Mouse (Mus musculus) cerebellum, adult (tissue): Measurements from ENCODE around the gene Notch1.

ENCODE experiments used
- ATAC-seq: cut with Nextera tagmentation; 2 replicates; pipeline ENCODE4 v1.9.2; 2017; ENCODE audit warnings: mild to moderate bottlenecking, moderate library complexity, mixed read lengths; ENCODE audit not compliant: insufficient number of reproducible peaks, low FRiP score, low TSS enrichment

Notch1 gene

DNA sequence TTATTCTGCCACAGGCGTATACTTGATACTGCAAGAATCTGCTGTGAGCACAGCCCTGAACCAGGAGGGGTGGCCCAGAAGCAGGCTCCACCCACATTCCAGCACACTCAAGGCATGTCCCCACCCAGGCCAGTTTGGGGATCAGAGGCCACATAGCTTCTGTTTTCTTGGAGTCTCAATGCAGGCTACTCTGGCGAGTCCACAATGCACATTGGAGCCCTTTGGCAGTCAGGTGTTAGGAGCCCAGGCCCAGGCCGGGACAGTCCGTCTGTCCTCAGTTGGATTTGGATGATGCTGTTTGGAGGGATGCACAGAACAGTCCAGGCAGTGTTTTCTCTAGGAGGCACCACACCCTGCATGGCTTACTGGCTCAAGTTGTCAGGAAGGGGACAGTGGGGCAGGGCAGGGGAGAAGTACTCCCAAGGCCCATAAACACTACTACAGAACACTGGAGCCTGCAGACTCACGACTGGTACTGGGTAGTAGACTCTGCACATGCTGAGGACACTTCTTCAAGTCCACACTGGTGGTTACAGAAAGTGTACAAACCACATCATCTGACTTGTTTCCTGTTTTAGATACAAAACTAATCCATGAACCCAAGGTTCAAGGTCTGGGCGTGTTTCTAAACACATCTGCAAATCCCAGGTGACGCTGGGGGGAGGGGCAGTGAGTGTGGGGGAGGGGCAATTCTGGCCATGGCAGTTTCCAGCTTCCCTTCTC, 57.9 kb downstream of the Notch1 start:
- ATAC-seq = no peak

- ATAC-seq = no peak
Measured at GRCm38 (mm10) chr2:26449121-26450060, 67.1 kb downstream of the Notch1 start.

DNA sequence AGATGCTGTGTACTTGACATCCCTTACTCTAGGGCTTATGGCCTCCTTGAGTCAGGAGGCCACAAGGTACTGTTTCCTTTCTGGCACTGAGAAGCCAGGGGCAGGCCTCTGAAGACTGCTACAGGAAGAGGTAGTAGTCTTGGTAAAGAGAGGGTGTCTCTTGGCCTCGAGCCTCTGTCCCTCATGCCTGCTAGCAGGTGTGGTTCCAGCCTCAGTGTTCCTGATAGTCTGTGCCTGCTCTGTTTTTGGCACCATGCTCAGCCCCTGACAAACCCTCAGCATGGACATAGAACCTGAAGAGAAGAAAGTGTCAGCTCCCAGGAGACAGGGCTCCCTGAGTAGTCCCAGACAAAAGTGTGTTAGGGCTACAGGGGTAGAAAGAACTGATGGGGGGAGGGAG, 69.0 kb downstream of the Notch1 start:
- no peak for ATAC-seq

GRCm38 (mm10) chr2:26446671-26447070, 69.8 kb downstream of the Notch1 start:
- no peak for ATAC-seq

GRCm38 (mm10) chr2:26445666-26446445, 70.6 kb downstream of the Notch1 start:
- ATAC-seq = peak; percentile 70

GRCm38 (mm10) chr2:26444946-26445665, 71.4 kb downstream of the Notch1 start, which contains the start of gene Sec16a:
TSS of gene Sec16a (minus strand) at chr2:26445216.
- ATAC-seq = peak; percentile 75

- ATAC-seq = no peak
Measured at GRCm38 (mm10) chr2:26444368-26444767, 72.1 kb downstream of the Notch1 start.

GRCm38 (mm10) chr2:26443876-26444275, 72.6 kb downstream of the Notch1 start:
- no peak for ATAC-seq

- no peak for ATAC-seq
Measured at GRCm38 (mm10) chr2:26442843-26443242, 73.6 kb downstream of the Notch1 start.

- ATAC-seq = no peak
Measured at GRCm38 (mm10) chr2:26441688-26442087, 74.8 kb downstream of the Notch1 start.

GRCm38 (mm10) chr2:26441261-26441660, 75.2 kb downstream of the Notch1 start:
- no peak for ATAC-seq

DNA sequence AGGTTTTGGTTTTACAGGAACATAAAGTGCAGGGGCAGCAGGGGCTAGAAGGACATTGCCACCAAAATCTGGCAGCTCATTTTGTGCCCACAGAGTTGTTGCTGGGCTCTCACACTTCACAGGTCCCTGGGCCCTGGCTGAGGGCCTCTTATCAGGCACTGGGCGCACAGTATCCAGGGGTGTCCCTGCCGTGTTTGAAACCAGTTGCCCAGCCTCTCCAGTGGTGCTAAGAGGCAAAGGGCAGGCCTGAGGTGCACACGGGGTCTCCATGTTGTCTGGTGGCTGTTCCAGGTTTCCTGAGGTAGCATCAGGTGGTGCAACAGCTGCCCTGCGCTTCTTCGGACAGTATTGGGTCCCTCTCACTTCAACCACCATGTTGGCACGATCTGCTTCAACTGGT, 76.8 kb downstream of the Notch1 start:
- no peak for ATAC-seq

DNA sequence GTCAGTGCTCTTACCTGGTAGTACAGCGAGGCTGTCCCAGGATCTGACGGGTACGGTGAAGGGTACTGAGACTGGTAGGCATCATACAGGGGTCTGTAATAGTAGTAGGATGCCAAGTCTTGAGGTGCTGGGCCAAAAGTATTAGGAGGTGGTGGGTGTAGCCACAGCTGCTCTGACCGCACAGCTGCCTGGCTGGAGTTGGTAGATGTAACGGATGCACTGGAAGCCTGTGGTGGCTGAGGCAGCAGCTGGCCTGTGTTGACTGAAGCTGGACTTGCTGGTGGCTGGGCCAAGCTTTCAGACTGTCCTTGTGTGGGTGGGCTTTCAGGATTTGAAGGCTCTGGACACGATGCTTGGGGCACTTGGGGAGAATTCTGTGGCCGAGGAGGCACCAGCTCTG, 78.1 kb downstream of the Notch1 start:
- ATAC-seq = no peak

DNA sequence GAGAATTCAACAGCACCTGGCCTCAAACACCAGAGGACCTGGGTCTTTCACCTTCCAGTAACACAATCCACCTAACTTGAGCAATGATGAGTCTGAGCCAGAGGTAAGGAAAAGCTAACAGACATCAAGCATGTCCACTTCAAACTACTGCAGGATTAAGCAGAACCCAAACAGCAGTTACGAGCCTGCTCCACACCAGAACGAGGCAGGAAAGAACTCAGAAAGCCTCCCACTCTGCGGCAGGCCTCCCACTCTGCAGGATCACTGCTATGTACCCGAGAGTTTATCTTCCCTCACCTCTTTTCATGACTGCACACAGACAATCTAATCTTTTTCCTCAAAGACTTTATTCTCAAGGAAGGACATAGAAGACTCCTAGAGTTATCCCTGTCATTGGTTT, 79.2 kb downstream of the Notch1 start:
- ATAC-seq = no peak

DNA sequence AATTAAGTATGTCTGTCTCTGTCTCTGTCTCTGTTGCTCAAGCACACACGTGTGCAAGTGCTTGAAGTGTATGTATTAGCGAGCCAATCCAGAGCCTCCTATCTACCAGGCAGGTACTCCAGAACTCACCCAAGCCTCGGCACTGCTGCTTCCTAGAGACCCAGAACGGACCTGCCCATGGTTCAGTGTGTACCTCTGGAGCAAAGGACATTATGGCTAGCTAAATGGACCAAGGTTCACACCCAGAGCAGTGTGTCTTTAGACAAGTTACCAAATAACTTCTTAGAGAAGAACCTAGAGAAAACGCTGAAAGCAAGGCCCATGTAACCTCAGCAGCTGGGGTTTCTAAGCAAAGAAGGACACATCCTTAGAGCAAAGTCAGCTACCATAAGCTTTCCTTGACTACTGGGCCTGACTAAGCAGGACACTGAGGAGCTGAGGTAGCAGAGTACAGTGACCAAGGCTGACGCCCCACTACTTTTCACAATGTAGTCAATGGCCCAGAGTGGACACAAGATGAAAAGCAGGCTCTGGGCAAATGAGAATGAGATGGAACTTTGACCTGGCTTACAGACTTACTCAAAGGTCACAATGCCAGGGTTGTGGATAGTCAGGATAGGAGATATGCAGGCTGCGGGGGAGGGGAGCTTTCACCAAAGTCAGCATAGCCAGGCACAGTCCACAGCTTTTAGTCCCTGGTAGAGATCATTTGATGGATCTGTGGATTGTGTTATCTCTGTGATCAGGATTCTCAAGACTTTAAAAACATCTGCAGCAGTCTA, 81.5 kb downstream of the Notch1 start:
- no peak for ATAC-seq

DNA sequence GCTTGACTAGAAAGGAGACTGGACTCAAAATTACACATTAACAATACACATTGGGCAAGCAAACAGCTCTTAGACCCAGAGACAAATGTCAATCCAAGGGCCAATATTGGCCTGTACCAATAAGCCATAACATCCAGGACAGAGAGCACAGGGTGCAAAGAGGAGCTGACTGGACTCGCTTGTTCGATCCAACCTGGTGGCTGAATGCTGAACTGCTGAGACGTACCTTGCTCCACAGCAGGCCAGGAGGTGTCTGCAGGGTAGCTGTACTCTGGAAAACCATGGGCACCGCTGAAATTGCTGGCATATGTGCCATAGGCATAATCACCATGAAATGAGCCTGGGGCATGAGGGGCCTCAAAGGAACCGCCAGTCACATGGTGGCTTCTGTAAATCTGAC, 86.6 kb downstream of the Notch1 start:
- ATAC-seq = no peak

DNA sequence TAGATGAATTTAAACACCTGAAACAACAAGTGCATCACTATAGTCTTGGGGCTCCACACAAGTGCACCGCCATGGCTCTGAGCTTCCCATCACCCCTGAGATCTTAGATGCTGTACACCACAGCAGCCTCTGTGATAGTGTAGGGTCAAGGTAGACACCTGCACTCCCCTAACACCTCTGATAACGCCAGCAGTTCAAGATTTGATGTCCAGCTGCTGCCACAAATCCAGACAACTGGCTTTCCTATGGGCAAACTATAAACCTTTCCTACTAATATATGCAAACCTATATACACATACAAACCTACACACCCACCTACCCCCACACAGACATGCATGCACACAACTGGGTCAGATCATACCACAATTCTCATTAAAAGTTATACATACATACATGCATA, 91.9 kb downstream of the Notch1 start:
- no peak for ATAC-seq

DNA sequence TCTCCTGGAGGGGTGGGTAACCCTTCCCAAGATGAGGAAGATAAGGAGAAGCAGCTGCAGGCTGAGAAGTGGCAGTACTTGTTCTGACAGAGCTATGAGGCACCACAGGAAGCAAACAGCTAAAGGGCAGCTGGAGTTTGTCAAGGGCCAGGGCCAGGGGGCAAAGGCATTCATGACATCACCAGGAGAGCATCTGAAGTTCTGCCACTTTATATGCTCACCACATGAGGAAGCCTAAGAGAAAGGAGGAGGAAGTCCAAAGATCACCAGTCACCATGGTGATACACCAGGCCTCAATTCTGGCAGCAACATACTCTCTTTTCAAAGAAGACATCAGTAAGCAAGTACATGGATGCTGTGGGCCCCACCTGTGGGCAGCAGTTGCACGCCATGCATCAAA, 93.4 kb downstream of the Notch1 start:
- no peak for ATAC-seq

DNA sequence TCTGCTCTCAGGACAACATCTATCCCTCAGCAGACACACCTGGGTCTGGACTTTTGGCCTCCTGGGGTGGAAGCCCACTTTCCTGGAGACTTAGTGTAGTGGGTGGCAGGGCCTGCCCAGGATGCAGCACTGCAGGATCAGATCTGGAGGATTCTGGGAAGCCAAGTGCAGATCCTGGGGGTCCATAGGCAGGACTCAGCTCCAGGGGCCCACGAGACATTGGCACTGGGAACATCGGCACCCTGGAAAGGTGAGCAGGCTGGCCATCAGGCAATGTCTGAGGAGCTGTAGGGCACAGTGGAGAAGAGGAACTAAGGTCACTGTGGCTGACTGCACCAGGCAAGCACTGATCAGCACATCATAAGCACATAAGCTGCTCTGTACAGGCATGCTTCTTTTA, 94.5 kb downstream of the Notch1 start:
- no peak for ATAC-seq
